Mouse (Mus musculus): ENCODE measurements at regions not wholly inside any gene's neighbourhood (a gene's known extent, or its start where the extent isn't known, plus 50 kb on each side); places are given as distances from the start of the nearest gene placed in this dataset.

- DNase-seq (ENCODE audit: low spot score in 2 of 2), result no peak
- intact Hi-C loops (cut with DNase I), result no loop called here
Observed at GRCm38 (mm10) chr12:71470983-71471715, 161.5 kb downstream of the Dact1 start.

GRCm38 (mm10) chr12:71471720-71472119 is 162.0 kb downstream of the Dact1 start:
- no peak for DNase-seq (ENCODE audit: low spot score in 2 of 2)
- intact Hi-C loops (cut with DNase I), result no loop called here

- DNase-seq (ENCODE audit: low spot score in 2 of 2), result no peak
- intact Hi-C loops (cut with DNase I), result no loop called here
Observed at GRCm38 (mm10) chr12:71476238-71476637, 166.6 kb downstream of the Dact1 start.

GRCm38 (mm10) chr12:71477691-71478090 is 168.0 kb downstream of the Dact1 start:
- intact Hi-C loops (cut with DNase I), result no loop called here
- DNase-seq (ENCODE audit: low spot score in 2 of 2), result no peak

GRCm38 (mm10) chr12:71481371-71481770 is 171.7 kb downstream of the Dact1 start:
- intact Hi-C loops (cut with DNase I), result no loop called here
- DNase-seq (ENCODE audit: low spot score in 2 of 2), result no peak

- intact Hi-C loops (cut with DNase I), result no loop called here
- no peak for DNase-seq (ENCODE audit: low spot score in 2 of 2)
Observed at GRCm38 (mm10) chr12:71481899-71482593, 172.4 kb downstream of the Dact1 start.

- intact Hi-C loops (cut with DNase I), result no loop called here
- no peak for DNase-seq (ENCODE audit: low spot score in 2 of 2)
Observed at GRCm38 (mm10) chr12:71482619-71483018, 172.9 kb downstream of the Dact1 start.

GRCm38 (mm10) chr12:71483536-71484165 is 174.0 kb downstream of the Dact1 start:
- no peak for DNase-seq (ENCODE audit: low spot score in 2 of 2)
- intact Hi-C loops (cut with DNase I), result no loop called here

GRCm38 (mm10) chr12:71484286-71484685 is 174.6 kb downstream of the Dact1 start:
- DNase-seq (ENCODE audit: low spot score in 2 of 2), result no peak
- intact Hi-C loops (cut with DNase I), result no loop called here

GRCm38 (mm10) chr12:71486078-71486477 is 176.4 kb downstream of the Dact1 start:
- intact Hi-C loops (cut with DNase I), result no loop called here
- DNase-seq (ENCODE audit: low spot score in 2 of 2), result no peak

- DNase-seq (ENCODE audit: low spot score in 2 of 2), result no peak
- intact Hi-C loops (cut with DNase I), result no loop called here
Observed at GRCm38 (mm10) chr12:71487591-71488435, 178.1 kb downstream of the Dact1 start.

GRCm38 (mm10) chr12:71489295-71489694 is 179.6 kb downstream of the Dact1 start:
- intact Hi-C loops (cut with DNase I), result no loop called here
- DNase-seq (ENCODE audit: low spot score in 2 of 2), result no peak

GRCm38 (mm10) chr12:71494803-71495293 is 185.2 kb downstream of the Dact1 start:
- intact Hi-C loops (cut with DNase I), result no loop called here
- DNase-seq (ENCODE audit: low spot score in 2 of 2), result no peak

GRCm38 (mm10) chr12:71498246-71499029 is 188.8 kb downstream of the Dact1 start:
- DNase-seq (ENCODE audit: low spot score in 2 of 2), result no peak
- intact Hi-C loops (cut with DNase I), result no loop called here

- intact Hi-C loops (cut with DNase I), result no loop called here
- no peak for DNase-seq (ENCODE audit: low spot score in 2 of 2)
Observed at GRCm38 (mm10) chr12:71501299-71501810, 191.7 kb downstream of the Dact1 start.

- intact Hi-C loops (cut with DNase I), result no loop called here
- DNase-seq (ENCODE audit: low spot score in 2 of 2), result no peak
Observed at GRCm38 (mm10) chr12:71503265-71503664, 193.6 kb downstream of the Dact1 start.

- no peak for DNase-seq (ENCODE audit: low spot score in 2 of 2)
- intact Hi-C loops (cut with DNase I), result no loop called here
Observed at GRCm38 (mm10) chr12:71506206-71506605, 196.5 kb downstream of the Dact1 start.

- no peak for DNase-seq (ENCODE audit: low spot score in 2 of 2)
- intact Hi-C loops (cut with DNase I), result no loop called here
Observed at GRCm38 (mm10) chr12:71506716-71507115, 197.0 kb downstream of the Dact1 start.
